Mouse (Mus musculus) heart, embryonic 11.5 days (tissue): ENCODE measurements around the gene Fgl2. TPM values are rescaled to one million over a fixed set of nuclear protein-coding genes. Genes with fewer than 3 reads are reported as not detected.

Experiments used
- ATAC-seq: fragments of 200-750 bp; cut with Nextera tagmentation; replicated peaks from 2 replicates; pipeline ENCODE4 v1.8.0; 2017; ENCODE audit warnings: moderate library complexity; ENCODE audit not compliant: insufficient number of reproducible peaks, low FRiP score, low TSS enrichment
- H3K27ac ChIP-seq: fragments of 300-500 bp; sonication (generic); 2 replicates; pipeline ENCODE4 v1.5.1; 2014; ENCODE audit warnings: mild to moderate bottlenecking, low read depth, low read length
- H3K27me3 ChIP-seq: fragments of 300-500 bp; sonication (generic); 2 replicates; pipeline ENCODE4 v1.6.1; 2014; ENCODE audit warnings: mild to moderate bottlenecking, low read length, mixed read lengths; ENCODE audit not compliant: control insufficient read depth, insufficient read depth
- H3K36me3 ChIP-seq: fragments of 300-500 bp; sonication (generic); 2 replicates; pipeline ENCODE4 v1.6.1; 2014; ENCODE audit warnings: mild to moderate bottlenecking, low read length, moderate library complexity, mixed read lengths; ENCODE audit not compliant: control insufficient read depth, insufficient read depth
- H3K4me1 ChIP-seq: fragments of 300-500 bp; sonication (generic); 2 replicates; pipeline ENCODE4 v1.6.1; 2014; ENCODE audit warnings: low read length; ENCODE audit not compliant: control insufficient read depth, insufficient read depth
- H3K4me2 ChIP-seq: fragments of 300-500 bp; sonication (generic); 2 replicates; pipeline ENCODE4 v1.6.1; 2014; ENCODE audit warnings: mild to moderate bottlenecking, moderate library complexity
- H3K4me3 ChIP-seq: fragments of 300-500 bp; sonication (generic); 2 replicates; pipeline ENCODE4 v1.5.1; 2014; ENCODE audit warnings: low read depth, low read length
- H3K9ac ChIP-seq: fragments of 300-500 bp; sonication (generic); 2 replicates; pipeline ENCODE4 v1.6.1; 2014; ENCODE audit warnings: mild to moderate bottlenecking, low read depth, low read length, moderate library complexity
- H3K9me3 ChIP-seq: fragments of 300-500 bp; sonication (generic); replicated peaks from 2 replicates; pipeline ENCODE4 v1.6.1; 2016; ENCODE audit warnings: low read length; ENCODE audit not compliant: control insufficient read depth
- WGBS: fragments of 180-500 bp; shearing (Covaris S2); extraction: QIAGEN DNeasy Blood & Tissue Kit; methylation state at CpG from one replicate; pipeline ENCODE4 v1.1.7; 2014; ENCODE audit not compliant: insufficient replicate concordance; 5-methylcytosine and 5-hydroxymethylcytosine counted together
- polyA plus RNA-seq: library from polyadenylated mRNA; unstranded; fragments of >200 nt; fragmentation: Nextera tagmentation; extraction: Ambion mirVana; gene quantifications from 2 replicates; pipeline ENCODE4 v1.2.1, GENCODE M21; 2014

Gene Fgl2
- polyA plus RNA-seq, 1 experiment from 2014 or later: 19.9 TPM

GRCm38 (mm10) chr5:21388855-21389254, 16.4 kb downstream of the Fgl2 start:
- WGBS: 74% methylated on average over 4 of the region's 4 CpGs
- no peak for ATAC-seq

GRCm38 (mm10) chr5:21391616-21392384, 19.4 kb downstream of the Fgl2 start:
- Histone ChIP-seq H3K4me1 (peaks cover 21% of the 10 kb centered on the region), H3K27ac (0 out of 2 replicates have a peak overlapping the region, but pooled peaks have one; percentile 29), H3K27me3 (no peaks in the 10 kb centered on the region), H3K4me2 (no peak overlapping the region), H3K9ac (0 out of 2 replicates have a peak overlapping the region, but pooled peaks have one; percentile 5), H3K9me3 (no peaks in the 10 kb centered on the region), H3K36me3 (no peaks in the 10 kb centered on the region), H3K4me3 (no peak overlapping the region)
- 43% methylated on average over 12 of the region's 13 CpGs for WGBS
- no peak for ATAC-seq

More at GRCm38 (mm10) chr5:21388855-21389254, 16.4 kb downstream of the Fgl2 start:
- peaks cover 10% of the 10 kb centered on the region; the same call in 1 of the 2 replicates for H3K4me1 ChIP-seq
- no peaks in the 10 kb centered on the region for H3K9me3 ChIP-seq
- no peak overlapping the region for H3K9ac ChIP-seq
- no peak overlapping the region for H3K27ac ChIP-seq
- no peaks in the 10 kb centered on the region for H3K36me3 ChIP-seq
- H3K27me3 ChIP-seq: no peaks in the 10 kb centered on the region
- no peak overlapping the region for H3K4me3 ChIP-seq
- H3K4me2 ChIP-seq: no peak overlapping the region

GRCm38 (mm10) chr5:21394562-21394961, 22.1 kb downstream of the Fgl2 start:
- Histone ChIP-seq H3K4me3 (no peak overlapping the region), H3K4me1 (peaks cover 21% of the 10 kb centered on the region), H3K9ac (no peak overlapping the region), H3K27ac (0 out of 2 replicates have a peak overlapping the region, but pooled peaks have one; percentile 66), H3K27me3 (no peaks in the 10 kb centered on the region), H3K36me3 (no peaks in the 10 kb centered on the region), H3K4me2 (no peak overlapping the region), H3K9me3 (no peaks in the 10 kb centered on the region)
- no peak for ATAC-seq
- 81% methylated on average over 2 of the region's 2 CpGs for WGBS

- H3K27ac ChIP-seq: peak overlapping the region; percentile 66
- WGBS: 42% methylated on average over 7 of the region's 7 CpGs
- peak; percentile 73 for ATAC-seq
These were observed 22.9 kb downstream of the Fgl2 start for GRCm38 (mm10) chr5:21395205-21395840.

GRCm38 (mm10) chr5:21411261-21411666, 38.8 kb downstream of the Fgl2 start:
- H3K4me3 ChIP-seq: no peak overlapping the region
- no peak overlapping the region for H3K4me2 ChIP-seq
- H3K27me3 ChIP-seq: no peaks in the 10 kb centered on the region
- H3K9me3 ChIP-seq: no peaks in the 10 kb centered on the region
- H3K36me3 ChIP-seq: no peaks in the 10 kb centered on the region
- ATAC-seq: no peak
- H3K27ac ChIP-seq: no peak overlapping the region
- 53% methylated on average over 5 of the region's 5 CpGs for WGBS
- H3K9ac ChIP-seq: no peak overlapping the region
- peaks cover 3% of the 10 kb centered on the region; the same call in 1 of the 2 replicates for H3K4me1 ChIP-seq

More at GRCm38 (mm10) chr5:21395205-21395840, 22.9 kb downstream of the Fgl2 start:
- no peaks in the 10 kb centered on the region for H3K27me3 ChIP-seq
- H3K4me3 ChIP-seq: no peak overlapping the region
- no peaks in the 10 kb centered on the region for H3K36me3 ChIP-seq
- H3K4me2 ChIP-seq: no peak overlapping the region
- peaks cover 21% of the 10 kb centered on the region for H3K4me1 ChIP-seq
- H3K9me3 ChIP-seq: no peaks in the 10 kb centered on the region
- H3K9ac ChIP-seq: no peak overlapping the region

- Histone ChIP-seq H3K36me3 (no peaks in the 10 kb centered on the region), H3K27me3 (no peaks in the 10 kb centered on the region), H3K9me3 (no peaks in the 10 kb centered on the region), H3K27ac (no peak overlapping the region), H3K4me1 (peaks cover 3% of the 10 kb centered on the region; the same call in 1 of the 2 replicates), H3K4me3 (no peak overlapping the region), H3K9ac (no peak overlapping the region), H3K4me2 (no peak overlapping the region)
- 71% methylated on average over 5 of the region's 5 CpGs for WGBS
- no peak for ATAC-seq
These were observed 39.6 kb downstream of the Fgl2 start for GRCm38 (mm10) chr5:21412056-21412455.

- Histone ChIP-seq H3K36me3 (no peaks in the 10 kb centered on the region), H3K27me3 (no peaks in the 10 kb centered on the region), H3K9ac (no peak overlapping the region), H3K4me3 (no peak overlapping the region), H3K4me2 (no peak overlapping the region), H3K9me3 (no peaks in the 10 kb centered on the region), H3K4me1 (peaks cover 3% of the 10 kb centered on the region; the same call in 1 of the 2 replicates), H3K27ac (no peak overlapping the region)
- no peak for ATAC-seq
- 92% methylated on average over 3 of the region's 3 CpGs for WGBS
These were observed 40.9 kb downstream of the Fgl2 start for GRCm38 (mm10) chr5:21413322-21413721.

GRCm38 (mm10) chr5:21414116-21414820, 41.8 kb downstream of the Fgl2 start:
- H3K27ac ChIP-seq: no peak overlapping the region
- no peaks in the 10 kb centered on the region for H3K27me3 ChIP-seq
- peaks cover 3% of the 10 kb centered on the region; the same call in 1 of the 2 replicates for H3K4me1 ChIP-seq
- H3K4me3 ChIP-seq: no peak overlapping the region
- no peaks in the 10 kb centered on the region for H3K9me3 ChIP-seq
- H3K9ac ChIP-seq: no peak overlapping the region
- 68% methylated on average over 1 of the region's 1 CpGs for WGBS
- no peaks in the 10 kb centered on the region for H3K36me3 ChIP-seq
- ATAC-seq: no peak
- H3K4me2 ChIP-seq: no peak overlapping the region
